Mouse (Mus musculus) stomach, postnatal 0 days (tissue): ENCODE measurements around the gene Tbc1d7. TPM values are rescaled to one million over a fixed set of nuclear protein-coding genes. Genes with fewer than 3 reads are reported as not detected.

Experiments used
- ATAC-seq: fragments of 200-750 bp; cut with Nextera tagmentation; 2 replicates; pipeline ENCODE4 v1.8.0; 2017; ENCODE audit not compliant: low FRiP score, low TSS enrichment
- DNase-seq: peaks from one replicate; pipeline ENCODE4 v3.0.0-alpha.2; 2016; ENCODE audit warnings: low spot score
- H3K27ac ChIP-seq: fragments of 300-500 bp; sonication (generic); replicated peaks from 2 replicates; pipeline ENCODE4 v1.5.1; 2014; ENCODE audit warnings: mild to moderate bottlenecking, control low read depth
- H3K27me3 ChIP-seq: fragments of 300-500 bp; sonication (generic); 2 replicates; pipeline ENCODE4 v1.6.1; 2014; ENCODE audit warnings: low read length; ENCODE audit not compliant: control insufficient read depth, insufficient read depth
- H3K36me3 ChIP-seq: fragments of 300-500 bp; sonication (generic); 2 replicates; pipeline ENCODE4 v1.6.1; 2014; ENCODE audit warnings: low read length, mixed read lengths; ENCODE audit not compliant: control insufficient read depth, insufficient read depth
- H3K4me1 ChIP-seq: fragments of 300-500 bp; sonication (generic); replicated peaks from 2 replicates; pipeline ENCODE4 v1.6.1; 2014; ENCODE audit warnings: antibody characterized with exemption; ENCODE audit not compliant: control insufficient read depth, insufficient read depth
- H3K4me2 ChIP-seq: fragments of 300-500 bp; sonication (generic); replicated peaks from 2 replicates; pipeline ENCODE4 v1.6.1; 2014; ENCODE audit warnings: low read depth, mild to moderate bottlenecking, control low read depth, moderate library complexity
- H3K4me3 ChIP-seq: fragments of 300-500 bp; sonication (generic); 2 replicates; pipeline ENCODE4 v1.5.1; 2014; ENCODE audit warnings: low read depth, low read length, control low read depth
- H3K9ac ChIP-seq: fragments of 300-500 bp; sonication (generic); 2 replicates; pipeline ENCODE4 v1.6.1; 2014; ENCODE audit warnings: mild to moderate bottlenecking, low read length, control low read depth, mixed read lengths
- H3K9me3 ChIP-seq: fragments of 300-500 bp; sonication (generic); 2 replicates; pipeline ENCODE4 v1.6.1; 2016; ENCODE audit warnings: low read length; ENCODE audit not compliant: control insufficient read depth
- CTCF ChIP-seq: IDR thresholded peaks from 2 replicates; pipeline ENCODE4 v1.5.1; 2016; ENCODE audit warnings: antibody characterized with exemption, low read depth, mild to moderate bottlenecking, moderate library complexity
- EP300 ChIP-seq: optimal IDR thresholded peaks from 2 replicates; pipeline ENCODE3; 2016; ENCODE audit warnings: antibody characterized with exemption
- whole genome bisulfite sequencing: fragments of 180-500 bp; shearing (Covaris S2); extraction: QIAGEN DNeasy Blood & Tissue Kit; methylation state at CpG from one replicate; pipeline ENCODE4 v1.1.7; 2014; 5-methylcytosine and 5-hydroxymethylcytosine counted together
- polyA plus RNA-seq: library from polyadenylated mRNA; unstranded; fragments of >200 nt; fragmentation: Nextera tagmentation; extraction: Ambion mirVana; gene quantifications from 2 replicates; pipeline ENCODE4 v1.2.1, GENCODE M21; 2015

Tbc1d7 gene
- polyA plus RNA-seq, 1 experiment from 2014 or later = 31.3 TPM

GRCm38 (mm10) chr13:43167721-43168120 lies 3.6 kb downstream of the Tbc1d7 start:
- Histone ChIP-seq H3K27ac (no peak overlapping the region), H3K4me3 (no peak overlapping the region), H3K4me2 (no peak overlapping the region), H3K27me3 (no peaks in the 10 kb centered on the region), H3K4me1 (no peaks in the 10 kb centered on the region), H3K9ac (no peak overlapping the region), H3K9me3 (no peaks in the 10 kb centered on the region), H3K36me3 (peaks cover 4% of the 10 kb centered on the region; the same call in 1 of the 2 replicates)
- 81% methylated on average over 9 of the region's 9 CpGs for WGBS
- ATAC-seq = no peak
- TF ChIP-seq EP300 (no peak), CTCF (no peak)
- no peak for DNase-seq

GRCm38 (mm10) chr13:43159429-43159828 lies 11.9 kb downstream of the Tbc1d7 start:
- Histone ChIP-seq H3K27me3 (no peaks in the 10 kb centered on the region), H3K36me3 (no peaks in the 10 kb centered on the region), H3K4me1 (no peaks in the 10 kb centered on the region), H3K9ac (no peak overlapping the region), H3K27ac (no peak overlapping the region), H3K4me3 (no peak overlapping the region), H3K9me3 (no peaks in the 10 kb centered on the region), H3K4me2 (no peak overlapping the region)
- no peak for TF ChIP-seq CTCF
- TF ChIP-seq EP300 = no peak
- ATAC-seq (peak; percentile 38; the same call in 1 of the 2 replicates), DNase-seq (no peak)
- WGBS = 35% methylated on average over 3 of the region's 3 CpGs

- TF ChIP-seq CTCF (no peak), EP300 (no peak)
- Histone ChIP-seq H3K27me3 (no peaks in the 10 kb centered on the region), H3K9me3 (no peaks in the 10 kb centered on the region), H3K36me3 (no peaks in the 10 kb centered on the region), H3K27ac (no peak overlapping the region), H3K4me1 (no peaks in the 10 kb centered on the region), H3K9ac (no peak overlapping the region), H3K4me3 (no peak overlapping the region), H3K4me2 (no peak overlapping the region)
- ATAC-seq (no peak), DNase-seq (no peak)
- WGBS = 79% methylated on average over 5 of the region's 5 CpGs
These were observed 13.0 kb downstream of the Tbc1d7 start for GRCm38 (mm10) chr13:43158281-43158680.

- H3K4me2 ChIP-seq = no peak overlapping the region
- WGBS = 40% methylated on average over 5 of the region's 5 CpGs
- H3K9me3 ChIP-seq = no peaks in the 10 kb centered on the region
- no peak for TF ChIP-seq EP300
- H3K36me3 ChIP-seq = no peaks in the 10 kb centered on the region
- H3K27ac ChIP-seq = no peak overlapping the region
- H3K4me3 ChIP-seq = no peak overlapping the region
- ATAC-seq = peak; percentile 38; the same call in 1 of the 2 replicates
- no peaks in the 10 kb centered on the region for H3K27me3 ChIP-seq
- no peak overlapping the region for H3K9ac ChIP-seq
- DNase-seq = no peak
- H3K4me1 ChIP-seq = no peaks in the 10 kb centered on the region
These were observed 13.9 kb downstream of the Tbc1d7 start for GRCm38 (mm10) chr13:43157370-43157769.

GRCm38 (mm10) chr13:43152005-43152520 lies 19.2 kb downstream of the Tbc1d7 start:
- DNase-seq (peak; percentile 34), ATAC-seq (peak; percentile 82)
- 86% methylated on average over 14 of the region's 14 CpGs for WGBS
- no peak for TF ChIP-seq EP300
- TF ChIP-seq CTCF = no peak
- H3K9me3 ChIP-seq = no peaks in the 10 kb centered on the region
- no peak overlapping the region for H3K4me3 ChIP-seq
- H3K36me3 ChIP-seq = no peaks in the 10 kb centered on the region
- H3K4me2 ChIP-seq = no peak overlapping the region
- H3K27me3 ChIP-seq = no peaks in the 10 kb centered on the region
- no peak overlapping the region for H3K27ac ChIP-seq
- no peak overlapping the region for H3K9ac ChIP-seq
- H3K4me1 ChIP-seq = no peaks in the 10 kb centered on the region

- TF ChIP-seq CTCF = no peak
- no peak for TF ChIP-seq EP300
- Histone ChIP-seq H3K9me3 (no peaks in the 10 kb centered on the region), H3K36me3 (no peaks in the 10 kb centered on the region), H3K4me3 (no peak overlapping the region), H3K27ac (no peak overlapping the region), H3K9ac (no peak overlapping the region), H3K27me3 (no peaks in the 10 kb centered on the region), H3K4me1 (no peaks in the 10 kb centered on the region), H3K4me2 (no peak overlapping the region)
- WGBS = 77% methylated on average over 3 of the region's 3 CpGs
- DNase-seq = no peak
- ATAC-seq = peak; percentile 31; the same call in 1 of the 2 replicates
These were observed 21.6 kb downstream of the Tbc1d7 start for GRCm38 (mm10) chr13:43149661-43150060.
